Mouse (Mus musculus) olfactory bulb, adult 2 months (tissue): ENCODE results near the gene Meis2.

Experiments used
- CTCF ChIP-seq: fragments of 200-500 bp; IDR thresholded peaks from 2 replicates; pipeline ENCODE4 v1.5.1; 2012; ENCODE audit warnings: low read depth, mild to moderate bottlenecking, low read length, moderate library complexity; ENCODE audit not compliant: insufficient read depth
- POLR2A ChIP-seq: fragments of 200-500 bp; IDR thresholded peaks from 2 replicates; pipeline ENCODE4 v1.6.1; 2012; ENCODE audit warnings: mild to moderate bottlenecking, low read depth, low read length, moderate library complexity; ENCODE audit not compliant: insufficient read depth

DNA sequence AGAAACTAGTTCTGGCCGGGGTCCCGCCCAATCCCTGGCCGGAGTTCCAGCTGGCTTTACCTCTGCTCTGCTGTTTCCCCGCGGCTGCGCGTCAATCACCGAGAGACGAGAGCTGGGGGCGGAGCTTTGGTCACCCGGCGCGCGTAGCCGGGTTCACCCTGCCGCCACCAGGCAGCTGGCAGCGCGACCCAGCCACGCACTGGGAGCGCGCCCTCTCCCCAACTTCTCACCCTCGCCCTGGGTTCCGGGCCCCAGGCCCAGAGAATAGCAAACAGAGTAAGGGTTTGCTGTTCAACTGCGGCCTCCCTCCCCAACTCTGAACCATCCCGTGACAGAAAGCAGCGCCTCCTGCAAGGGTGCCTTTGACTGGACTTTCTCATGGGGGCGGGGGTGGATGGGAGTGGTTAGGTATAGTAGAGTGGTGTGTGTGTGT lies 1.4 kb upstream of the Meis2 start:
- no peak for TF ChIP-seq CTCF
- peak; percentile 41 for TF ChIP-seq POLR2A
